Mouse (Mus musculus) embryo, embryonic 11.5 days (tissue): ENCODE results near the gene Ppfibp2.

Experiments used
- DNase-seq: peaks from one replicate; pipeline ENCODE4 v3.0.0-alpha.2; 2012; ENCODE audit warnings: low read depth, low spot score

Gene Ppfibp2

DNA sequence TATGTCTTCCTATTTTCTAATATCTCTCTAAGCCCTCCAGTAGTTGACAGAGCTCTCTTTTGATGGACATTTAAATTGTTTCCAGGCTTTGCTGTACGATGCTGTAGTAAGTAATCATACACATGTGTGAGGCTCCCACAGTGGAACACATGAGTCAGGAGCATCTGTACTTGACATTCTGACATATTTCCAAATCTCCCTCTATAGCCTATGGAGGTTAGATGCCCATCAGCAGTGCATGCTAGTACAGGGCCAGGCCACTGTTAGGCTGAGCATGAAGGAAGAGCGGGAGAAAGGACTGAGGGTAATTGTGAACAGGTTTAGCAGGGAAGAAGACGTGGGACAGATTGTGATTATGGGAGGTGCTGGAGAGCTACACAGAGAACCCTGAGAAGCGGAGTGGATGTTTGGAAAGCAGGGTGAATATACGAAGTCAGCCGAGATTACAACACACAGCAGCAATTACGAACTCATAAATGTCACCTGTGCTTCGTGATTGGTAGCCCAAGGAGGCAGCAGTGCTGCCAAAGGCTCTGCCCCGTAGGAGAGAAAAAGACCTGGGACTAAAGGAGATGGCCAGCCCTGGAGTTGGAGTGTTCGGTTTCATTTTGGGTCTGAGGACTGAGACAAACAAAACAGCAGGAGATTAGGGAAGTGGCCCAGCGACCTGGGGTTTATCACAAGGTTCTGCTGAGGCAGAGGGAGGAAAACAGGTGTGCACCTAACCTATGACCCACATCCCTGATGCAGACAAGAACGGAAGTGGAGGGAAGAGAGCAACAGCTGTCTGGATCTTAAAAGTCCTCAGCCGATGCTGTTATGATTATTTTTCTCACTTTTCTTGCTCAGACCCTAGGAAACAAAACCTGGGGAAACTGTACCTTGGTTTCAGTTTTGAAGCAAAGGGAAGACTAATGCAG, 107.7 kb downstream of the Ppfibp2 start:
- DNase-seq, result no peak

DNA sequence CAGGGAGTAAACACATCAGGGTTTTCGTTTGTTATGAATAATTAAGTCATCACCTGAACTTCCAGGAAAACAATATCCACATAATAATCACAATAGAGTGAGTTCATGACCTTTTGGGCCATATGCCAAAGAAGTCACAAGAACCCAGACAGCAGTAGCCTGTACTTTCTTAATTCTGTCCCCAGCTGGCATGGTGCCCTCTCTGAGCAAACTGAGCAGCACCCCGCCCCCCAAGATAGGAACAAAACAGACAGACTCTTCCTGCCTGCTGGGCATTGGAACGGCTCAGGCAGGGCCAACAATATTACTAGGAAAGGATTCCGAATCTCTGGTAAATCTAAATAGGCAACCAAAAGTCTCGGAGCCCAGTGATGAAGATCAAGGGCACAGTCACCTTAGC, 110.9 kb downstream of the Ppfibp2 start:
- no peak for DNase-seq

DNA sequence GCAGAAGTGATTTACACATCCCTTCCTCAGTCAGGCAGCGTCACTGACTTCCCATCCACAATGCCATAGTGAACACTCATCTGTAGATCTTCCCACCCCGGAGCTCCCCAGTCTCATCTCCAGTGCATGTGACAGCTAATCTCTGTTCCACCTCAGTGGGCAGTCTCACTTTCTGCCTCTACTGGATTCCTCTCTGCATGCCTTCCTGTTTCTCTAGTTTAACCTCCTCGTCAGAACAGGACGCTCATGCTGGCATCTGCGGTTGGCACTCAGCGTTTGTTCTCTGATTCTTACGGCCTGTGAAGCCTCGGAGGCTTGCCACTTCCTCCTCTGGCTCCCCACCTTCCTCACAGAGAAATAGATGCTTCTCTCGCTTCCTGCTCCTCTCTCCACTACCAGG, 112.6 kb downstream of the Ppfibp2 start:
- no peak for DNase-seq

- peak; percentile 59 for DNase-seq
Measured at GRCm38 (mm10) chr7:107708491-107709112, 113.6 kb downstream of the Ppfibp2 start.

DNA sequence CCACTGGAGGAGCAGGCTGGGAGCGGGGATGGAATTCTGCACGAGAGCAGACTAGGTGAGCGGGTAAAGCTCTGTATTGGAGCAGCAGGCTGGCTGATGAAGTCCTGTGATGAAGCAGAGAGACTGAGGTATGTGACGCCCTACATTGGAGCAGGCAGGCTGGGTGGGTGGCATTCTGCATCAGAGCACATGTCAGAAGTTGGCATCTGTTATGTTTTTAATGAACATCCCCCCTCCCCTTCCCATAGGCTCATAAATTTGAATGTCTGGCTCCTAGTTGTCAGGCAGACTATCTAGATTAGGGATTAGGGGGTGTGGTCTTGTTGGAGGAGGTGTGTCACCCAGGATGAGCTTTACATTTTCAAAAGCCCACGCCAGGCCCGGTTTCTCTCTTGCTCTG, 117.7 kb downstream of the Ppfibp2 start:
- DNase-seq, result no peak

DNA sequence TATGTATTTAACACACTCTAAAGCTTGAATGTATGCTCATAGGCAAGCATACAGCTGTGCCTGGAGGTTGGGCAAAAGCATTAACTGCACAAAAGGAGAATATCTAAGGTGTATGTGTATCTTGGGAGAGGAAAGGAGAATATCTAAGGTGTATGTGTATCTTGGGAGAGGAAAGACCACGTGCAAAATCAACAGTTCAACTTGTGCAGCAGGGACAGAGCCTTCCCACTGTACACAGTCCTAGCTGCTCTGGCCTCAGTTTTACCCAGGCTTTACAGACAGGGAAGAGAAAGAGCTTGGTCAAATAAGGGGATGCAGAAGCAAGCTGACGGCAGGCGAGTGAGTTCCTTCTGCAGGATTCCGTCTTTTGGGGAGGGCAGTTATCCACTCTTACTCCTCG, 119.1 kb downstream of the Ppfibp2 start:
- no peak for DNase-seq

DNA sequence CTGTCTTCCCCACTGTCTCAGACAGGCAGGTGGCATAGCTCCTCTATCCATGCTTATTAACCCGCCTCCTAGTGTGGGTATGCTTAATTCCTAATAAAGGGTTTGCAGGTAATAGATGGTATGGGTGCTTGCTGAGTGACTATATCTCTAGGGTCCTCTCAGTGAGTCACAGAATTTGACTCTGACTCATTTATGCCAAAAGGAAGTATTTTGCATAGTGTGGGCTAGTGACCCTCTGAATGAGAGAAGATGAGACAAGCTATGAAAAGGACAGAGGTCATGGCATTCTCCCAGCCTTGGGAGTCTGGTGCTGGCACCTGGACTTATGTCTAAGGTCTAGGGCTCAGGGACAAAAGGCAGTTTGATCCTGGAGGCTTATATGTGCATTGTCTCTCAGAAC, 125.8 kb downstream of the Ppfibp2 start:
- DNase-seq, result no peak

- no peak for DNase-seq
Measured at GRCm38 (mm10) chr7:107722536-107722935, 127.5 kb downstream of the Ppfibp2 start.

GRCm38 (mm10) chr7:107727538-107727937, 132.5 kb downstream of the Ppfibp2 start:
- DNase-seq, result no peak

- no peak for DNase-seq
Measured at GRCm38 (mm10) chr7:107730587-107730986, 135.6 kb downstream of the Ppfibp2 start.

GRCm38 (mm10) chr7:107733162-107733561, 138.2 kb downstream of the Ppfibp2 start:
- no peak for DNase-seq

GRCm38 (mm10) chr7:107738726-107739125, 143.7 kb downstream of the Ppfibp2 start:
- DNase-seq, result no peak

GRCm38 (mm10) chr7:107742963-107743465, 148.0 kb downstream of the Ppfibp2 start:
- DNase-seq, result no peak

- no peak for DNase-seq
Measured at GRCm38 (mm10) chr7:107744454-107744853, 149.4 kb downstream of the Ppfibp2 start.

- no peak for DNase-seq
Measured at GRCm38 (mm10) chr7:107745111-107745510, 150.1 kb downstream of the Ppfibp2 start.

GRCm38 (mm10) chr7:107746036-107746435, 151.0 kb downstream of the Ppfibp2 start:
- no peak for DNase-seq

GRCm38 (mm10) chr7:107747476-107747875, 152.5 kb downstream of the Ppfibp2 start:
- no peak for DNase-seq

DNA sequence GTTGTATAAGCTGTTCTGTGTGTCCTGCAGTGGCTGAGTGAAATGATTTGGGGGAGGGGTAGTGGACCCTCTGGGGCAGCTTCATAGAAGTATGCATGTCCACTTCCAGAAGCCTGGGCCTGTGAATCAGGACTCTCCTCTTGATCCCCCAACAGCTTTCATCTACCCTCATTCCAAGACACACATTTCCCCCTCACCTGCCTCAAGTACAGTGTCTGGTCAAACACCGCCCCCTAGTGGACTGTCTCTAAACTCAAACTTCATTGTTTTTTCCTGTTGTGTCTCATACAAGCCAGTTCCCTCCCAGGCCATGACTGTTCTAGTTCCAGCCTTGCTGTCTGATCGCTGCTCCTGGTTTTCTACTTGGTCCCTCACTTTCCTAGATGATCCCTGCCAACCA, 152.9 kb downstream of the Ppfibp2 start:
- peak; percentile 32 for DNase-seq

GRCm38 (mm10) chr7:107749270-107749669, 154.3 kb downstream of the Ppfibp2 start:
- DNase-seq, result peak; percentile 54

GRCm38 (mm10) chr7:107749721-107750120, 154.7 kb downstream of the Ppfibp2 start:
- DNase-seq, result no peak

DNA sequence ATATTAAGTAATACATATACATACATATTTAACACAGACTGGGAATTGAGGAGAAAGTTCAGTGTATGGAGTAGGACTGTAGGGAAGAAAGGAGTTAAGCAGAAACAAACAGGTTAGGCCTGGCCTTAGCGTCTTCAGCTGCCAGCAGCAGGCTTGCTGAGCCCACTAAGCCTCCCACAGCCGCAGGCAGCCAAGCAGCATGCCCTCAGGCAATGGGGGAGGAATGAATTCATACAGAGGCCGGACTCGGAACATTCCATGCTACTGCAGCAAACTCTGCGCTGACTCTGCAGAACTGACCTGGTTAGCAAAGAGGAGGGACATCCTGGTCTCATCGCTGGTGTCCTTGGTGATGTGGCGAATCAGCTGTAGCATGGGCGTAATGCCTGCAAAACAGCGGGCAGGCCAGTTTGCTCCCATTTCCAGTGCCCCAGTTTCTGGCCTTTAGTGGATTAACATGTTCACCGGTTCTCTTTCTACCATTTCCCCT, 157.1 kb downstream of the Ppfibp2 start:
- no peak for DNase-seq

GRCm38 (mm10) chr7:107755905-107756304, 160.9 kb downstream of the Ppfibp2 start:
- DNase-seq, result no peak

DNA sequence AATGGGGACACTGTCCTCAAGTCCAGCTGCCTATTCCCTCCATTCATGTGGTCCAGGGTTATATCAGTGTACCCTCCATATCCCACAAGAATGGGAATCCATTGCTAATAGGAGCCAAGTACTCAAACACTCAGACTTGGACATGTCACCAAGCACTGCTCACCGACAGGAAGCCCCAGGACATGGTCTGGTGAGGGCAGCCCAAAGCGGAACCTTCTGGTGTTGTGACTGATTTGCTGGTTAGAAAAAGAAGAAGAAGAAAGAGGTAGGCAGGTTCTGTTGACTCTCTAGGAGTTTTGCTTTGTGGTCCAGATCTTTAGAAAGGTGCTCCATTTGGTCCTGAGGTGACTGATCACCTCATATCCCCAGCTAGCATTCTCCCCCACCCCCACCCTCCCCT, 161.7 kb downstream of the Ppfibp2 start:
- no peak for DNase-seq
